ENCODE assay signal across 19 mouse cellular contexts in the genomic region with DNA sequence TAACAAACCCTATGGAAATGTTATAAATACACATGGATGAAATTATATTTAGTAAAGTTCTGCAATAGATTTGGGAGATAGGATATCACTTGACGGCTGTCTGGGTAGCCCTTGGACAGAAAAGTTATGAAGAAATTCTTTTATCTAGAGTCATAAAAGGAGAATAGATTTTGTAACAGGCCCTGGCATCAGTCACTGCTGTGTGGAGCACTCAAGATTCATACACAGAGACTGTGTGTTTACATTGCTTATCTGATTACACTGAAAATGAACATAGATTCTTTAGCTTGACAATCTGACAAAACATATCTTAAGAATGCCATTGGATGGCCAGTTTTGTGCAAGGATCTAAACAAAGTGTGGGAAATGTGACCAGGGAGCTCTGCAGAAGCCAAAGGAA.
A peak's percentile ranks its signal among the peaks of the same experiment; 100 is the strongest.
DNase-seq lines count a peak whose midpoint lies in the region; ATAC-seq and TF ChIP-seq lines count a peak whose summit lies in the region.
"Had no signal": no experiment of that assay in that cellular context is flagged by ENCODE, and none has a peak within 500 bp of the region (broad histone marks: within the 10 kb centered on the region; RNA-seq: fewer than 3 reads in every experiment).

No protein-coding gene starts in this region.

- H3K4me1 ChIP-seq in lung, embryonic 14.5 days (ENCODE audit: insufficient read depth): no peaks in the 10 kb centered on the region
- no peaks in the 10 kb centered on the region for H3K4me1 ChIP-seq in lung, embryonic 16.5 days (replicated peaks; ENCODE audit: control insufficient read depth, insufficient read depth, low read length)

- H3K9me3 ChIP-seq in lung, embryonic 14.5 days (ENCODE audit: low read depth, low read length): no peaks in the 10 kb centered on the region
- no peaks in the 10 kb centered on the region for H3K9me3 ChIP-seq in lung, embryonic 16.5 days (ENCODE audit: control insufficient read depth, low read length)
- H3K9me3 ChIP-seq: G1E had no signal

- DNase-seq in lung, embryonic 14.5 days: peak; percentile 50
- DNase-seq in lung, postnatal 14 days: no peak
- no peak for DNase-seq in lung, postnatal 36 days
- DNase-seq: adrenal gland, adult 2 months; adrenal gland, adult 8-10 months; adrenal gland, postnatal 10 days; adrenal gland, postnatal 14 days; adrenal gland, postnatal 25 days; adrenal gland, postnatal 36 days; B cell, adult 2 months; cerebellum, adult 11 months; cerebellum, adult 11-12 months; cerebellum, adult 18-20 months had no signal

- no peaks in the 10 kb centered on the region for H3K27me3 ChIP-seq in lung, embryonic 14.5 days (ENCODE audit: insufficient read depth, low read length)
- no peaks in the 10 kb centered on the region for H3K27me3 ChIP-seq in lung, embryonic 16.5 days (ENCODE audit: control insufficient read depth, insufficient read depth, low read depth, low read length)
- H3K27me3 ChIP-seq: CH12.LX, Patski had no signal

- no peak for TF ChIP-seq CTCF in lung, embryonic 14.5 days (IDR thresholded peaks at IDR 0.05; ENCODE audit: low read depth)

- no peaks in the 10 kb centered on the region for H3K36me3 ChIP-seq in lung, embryonic 14.5 days (ENCODE audit: insufficient read depth)
- H3K36me3 ChIP-seq in lung, embryonic 16.5 days (ENCODE audit: control insufficient read depth, insufficient read depth, low read length): no peaks in the 10 kb centered on the region
- H3K36me3 ChIP-seq: G1E had no signal

- peak; percentile 68; the same call in 1 of the 2 replicates for ATAC-seq in lung, embryonic 14.5 days (ENCODE audit: insufficient read depth)
- ATAC-seq in lung, embryonic 16.5 days (ENCODE audit: low read depth): peak; percentile 68
- ATAC-seq: activated CD4-positive, CD25-positive, alpha-beta regulatory T cell, adult 4 months; CD4-positive, CD25-positive, alpha-beta regulatory T cell, adult 4 months; Patski had no signal

- H3K9ac ChIP-seq in lung, embryonic 14.5 days: no peak overlapping the region
- H3K9ac ChIP-seq in lung, embryonic 16.5 days (ENCODE audit: low read length): no peak overlapping the region

- no peak overlapping the region for H3K27ac ChIP-seq in lung, embryonic 14.5 days (ENCODE audit: low read depth)
- H3K27ac ChIP-seq in lung, embryonic 16.5 days (ENCODE audit: low read length): no peak overlapping the region

- no peak overlapping the region for H3K4me3 ChIP-seq in lung, embryonic 14.5 days (ENCODE audit: low read depth, low read length)
- H3K4me3 ChIP-seq in lung, embryonic 16.5 days (ENCODE audit: low read length): no peak overlapping the region

- 50% methylated on average over 1 of the region's 1 CpGs for WGBS in lung, embryonic 14.5 days
- 43% methylated on average over 1 of the region's 1 CpGs for WGBS in lung, embryonic 16.5 days

- no peak overlapping the region for H3K4me2 ChIP-seq in lung, embryonic 14.5 days
- H3K4me2 ChIP-seq in lung, embryonic 16.5 days (ENCODE audit: low read depth, low read length): no peak overlapping the region
